Mouse (Mus musculus): ENCODE measurements at regions not wholly inside any gene's neighbourhood (a gene's known extent, or its start where the extent isn't known, plus 50 kb on each side); places are given as distances from the start of the nearest gene placed in this dataset.
"Not testable (repeated sequence)": the region's sequence is repeated elsewhere in the genome, so short reads cannot be mapped to it uniquely, and the experiment has no call there.

DNA sequence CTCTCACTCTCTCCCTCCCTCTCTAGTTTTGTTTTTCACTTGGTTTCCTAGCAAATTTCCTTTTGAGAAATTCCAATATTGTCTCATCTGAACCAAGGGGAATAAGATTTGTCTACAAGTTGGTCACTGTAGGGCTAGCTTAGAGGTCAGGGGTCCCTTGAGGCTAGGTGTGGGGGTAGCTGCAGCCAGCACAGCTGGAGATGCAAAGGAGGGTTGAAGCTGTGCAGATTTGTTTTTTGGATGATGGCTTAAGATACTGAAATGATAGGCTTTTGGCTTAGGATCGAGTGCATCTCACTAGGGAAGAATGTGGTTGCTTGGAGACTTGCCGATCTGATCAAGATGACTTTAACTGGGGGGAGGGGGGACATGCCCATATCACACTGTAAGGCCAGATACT is 88.3 kb upstream of the Tmem28 start:
- TF ChIP-seq POLR2A (IDR thresholded peaks at IDR 0.05; ENCODE audit: borderline replicate concordance, extremely low read depth, insufficient read depth, insufficient read length, poor library complexity, severe bottlenecking) (no peak), CTCF (IDR thresholded peaks at IDR 0.05; ENCODE audit: borderline replicate concordance, extremely low read depth, insufficient read depth, insufficient read length) (no peak)
- DNase-seq (ENCODE audit: low read depth) = no peak

DNA sequence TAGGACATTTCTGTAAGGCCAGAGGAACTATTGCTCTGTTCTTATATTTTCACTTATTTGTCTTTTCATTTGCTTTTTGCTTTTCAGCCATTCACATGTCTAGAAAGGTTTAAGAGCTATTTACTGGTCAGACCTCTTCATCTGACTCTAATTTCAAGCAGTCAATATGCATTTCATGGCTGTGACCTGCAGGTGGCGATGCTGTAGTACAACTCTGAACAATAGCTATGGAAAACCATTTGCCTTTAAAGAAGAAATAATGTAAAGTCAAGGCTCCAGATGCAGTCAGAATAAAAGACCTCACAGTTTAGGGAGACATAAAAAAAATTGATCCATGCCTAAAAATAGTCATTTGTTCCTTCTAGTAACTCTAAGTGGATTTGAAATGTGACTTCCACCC is 95.7 kb upstream of the Tmem28 start:
- DNase-seq (ENCODE audit: low read depth) = peak; percentile 59
- TF ChIP-seq POLR2A (IDR thresholded peaks at IDR 0.05; ENCODE audit: borderline replicate concordance, extremely low read depth, insufficient read depth, insufficient read length, poor library complexity, severe bottlenecking) (no peak), CTCF (IDR thresholded peaks at IDR 0.05; ENCODE audit: borderline replicate concordance, extremely low read depth, insufficient read depth, insufficient read length) (peak; percentile 44; the same call in 1 of the 2 replicates)

DNA sequence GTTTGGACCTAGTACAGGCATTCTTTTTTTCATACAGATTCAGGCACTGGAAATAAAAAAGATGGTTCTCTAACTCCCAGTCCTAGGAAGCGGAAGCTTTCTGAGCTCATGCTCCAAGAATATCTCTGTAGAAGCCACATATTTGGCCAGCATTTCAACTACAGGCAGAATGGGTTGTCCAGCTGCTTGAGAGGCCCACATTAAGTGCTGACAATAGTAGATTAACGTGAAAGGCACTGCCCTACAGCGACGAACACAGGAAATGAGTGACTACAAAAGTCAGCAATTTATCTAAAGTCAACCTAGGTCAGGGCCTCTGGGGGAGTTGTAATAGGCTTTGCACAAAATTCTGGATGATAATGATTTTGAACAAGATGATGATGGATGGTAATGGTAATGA is 125.5 kb upstream of the Tmem28 start:
- TF ChIP-seq CTCF (IDR thresholded peaks at IDR 0.05; ENCODE audit: borderline replicate concordance, extremely low read depth, insufficient read depth, insufficient read length) = no peak
- no peak for TF ChIP-seq POLR2A (IDR thresholded peaks at IDR 0.05; ENCODE audit: borderline replicate concordance, extremely low read depth, insufficient read depth, insufficient read length, poor library complexity, severe bottlenecking)
- no peak for DNase-seq (ENCODE audit: low read depth)

DNA sequence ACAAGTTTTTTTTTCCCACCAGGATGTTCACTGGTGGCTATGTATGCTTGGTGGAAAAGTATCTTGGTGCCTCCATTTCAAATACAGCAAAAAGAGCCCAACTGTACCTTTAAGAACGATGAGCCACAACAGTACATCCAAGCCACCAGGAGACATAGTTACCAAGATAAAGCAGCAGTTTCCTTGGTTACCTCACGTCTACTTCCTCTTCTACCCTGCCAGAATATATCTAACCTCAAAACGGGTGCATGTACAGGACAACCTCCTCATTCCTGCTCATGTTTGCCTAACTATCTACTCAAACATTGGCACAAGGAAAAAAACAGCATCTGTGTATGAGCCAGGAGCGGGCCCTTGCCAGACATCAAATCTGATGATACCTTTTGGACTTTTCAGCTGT is 129.8 kb upstream of the Tmem28 start:
- peak; percentile 0 for DNase-seq (ENCODE audit: low read depth)
- TF ChIP-seq POLR2A (IDR thresholded peaks at IDR 0.05; ENCODE audit: borderline replicate concordance, extremely low read depth, insufficient read depth, insufficient read length, poor library complexity, severe bottlenecking) = no peak
- TF ChIP-seq CTCF (IDR thresholded peaks at IDR 0.05; ENCODE audit: borderline replicate concordance, extremely low read depth, insufficient read depth, insufficient read length) = no peak

DNA sequence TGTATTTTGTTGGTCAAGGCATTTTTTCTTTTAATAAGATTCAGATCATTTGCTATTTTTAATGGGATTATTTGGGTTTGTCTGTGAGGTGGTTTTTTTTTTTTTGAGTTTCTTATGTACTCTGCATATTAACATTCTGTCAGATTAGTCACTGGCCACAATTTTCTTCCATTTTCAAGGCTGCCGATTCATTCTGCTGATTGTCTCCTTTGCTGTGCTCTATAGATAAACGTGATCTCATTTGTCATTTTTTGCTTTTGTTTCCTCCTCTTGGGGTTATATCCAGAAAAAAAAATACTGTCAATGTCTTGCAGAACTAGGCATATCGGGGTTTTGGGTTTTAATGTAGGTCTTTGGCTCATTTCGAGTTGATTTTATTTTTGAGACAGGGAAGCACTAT is 131.1 kb upstream of the Tmem28 start:
- DNase-seq (ENCODE audit: low read depth) = no peak
- TF ChIP-seq CTCF (IDR thresholded peaks at IDR 0.05; ENCODE audit: borderline replicate concordance, extremely low read depth, insufficient read depth, insufficient read length) (no peak), POLR2A (IDR thresholded peaks at IDR 0.05; ENCODE audit: borderline replicate concordance, extremely low read depth, insufficient read depth, insufficient read length, poor library complexity, severe bottlenecking) (no peak)

DNA sequence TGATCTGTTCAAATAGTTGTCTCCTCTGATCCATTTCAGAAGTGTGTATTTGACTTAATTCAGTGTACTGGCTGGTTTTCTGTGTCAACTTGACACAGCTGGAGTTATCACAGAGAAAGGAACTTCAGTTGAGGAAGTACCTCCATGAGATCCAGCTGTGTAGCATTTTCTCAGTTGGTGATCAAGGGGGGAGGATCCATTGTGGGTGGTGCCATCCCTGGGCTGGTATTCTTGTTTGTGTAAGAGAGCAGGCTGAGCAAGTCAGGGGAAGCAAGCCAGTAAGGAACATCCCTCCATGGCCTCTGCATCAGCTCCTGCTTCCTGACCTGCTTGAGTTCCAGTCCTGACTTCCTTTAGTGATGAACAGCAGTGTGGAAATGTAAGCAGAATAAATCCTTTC is 138.3 kb upstream of the Tmem28 start:
- not testable (repeated sequence) for DNase-seq (ENCODE audit: low read depth)

DNA sequence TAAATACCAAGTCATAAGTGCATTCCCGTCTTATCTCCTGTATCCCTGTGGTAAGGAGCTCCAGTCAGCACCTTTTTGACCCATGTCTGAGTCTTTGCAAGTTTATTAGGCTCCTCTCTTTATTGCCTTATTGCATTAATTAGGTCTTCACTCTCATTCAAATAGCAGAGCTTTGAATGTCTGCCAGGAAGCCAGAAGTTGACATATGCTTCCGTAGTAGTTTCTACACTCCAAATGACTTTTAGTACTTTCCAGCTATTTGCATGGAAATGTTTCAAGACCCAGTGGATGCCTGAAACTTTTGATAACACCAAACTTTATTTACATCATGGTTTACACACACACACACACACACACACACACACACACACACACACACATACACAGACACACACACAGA is 153.2 kb upstream of the Tmem28 start:
- TF ChIP-seq POLR2A (IDR thresholded peaks at IDR 0.05; ENCODE audit: borderline replicate concordance, extremely low read depth, insufficient read depth, insufficient read length, poor library complexity, severe bottlenecking) (no peak), CTCF (IDR thresholded peaks at IDR 0.05; ENCODE audit: borderline replicate concordance, extremely low read depth, insufficient read depth, insufficient read length) (no peak)
- no peak for DNase-seq (ENCODE audit: low read depth)

DNA sequence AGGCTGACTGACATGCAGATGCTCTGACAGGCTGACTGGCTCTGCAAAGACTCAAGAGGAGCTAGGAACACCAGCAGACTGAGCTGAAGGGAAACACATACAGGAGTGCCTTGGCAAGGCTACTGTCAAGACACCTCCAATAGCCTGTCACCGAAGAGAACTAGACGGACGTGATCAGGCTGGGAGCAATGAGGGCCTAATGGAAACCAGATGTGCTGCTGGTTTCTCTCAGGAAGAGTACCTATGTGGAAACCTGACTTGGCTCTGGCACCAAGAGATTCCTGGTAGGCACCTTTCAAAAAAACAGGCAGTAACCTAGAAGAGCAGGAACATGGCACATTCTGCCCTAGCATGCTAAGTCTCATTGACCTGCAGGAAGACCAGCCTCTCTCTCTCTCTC is 158.3 kb upstream of the Tmem28 start:
- TF ChIP-seq CTCF (IDR thresholded peaks at IDR 0.05; ENCODE audit: borderline replicate concordance, extremely low read depth, insufficient read depth, insufficient read length) = no peak
- no peak for TF ChIP-seq POLR2A (IDR thresholded peaks at IDR 0.05; ENCODE audit: borderline replicate concordance, extremely low read depth, insufficient read depth, insufficient read length, poor library complexity, severe bottlenecking)
- no peak for DNase-seq (ENCODE audit: low read depth)

DNA sequence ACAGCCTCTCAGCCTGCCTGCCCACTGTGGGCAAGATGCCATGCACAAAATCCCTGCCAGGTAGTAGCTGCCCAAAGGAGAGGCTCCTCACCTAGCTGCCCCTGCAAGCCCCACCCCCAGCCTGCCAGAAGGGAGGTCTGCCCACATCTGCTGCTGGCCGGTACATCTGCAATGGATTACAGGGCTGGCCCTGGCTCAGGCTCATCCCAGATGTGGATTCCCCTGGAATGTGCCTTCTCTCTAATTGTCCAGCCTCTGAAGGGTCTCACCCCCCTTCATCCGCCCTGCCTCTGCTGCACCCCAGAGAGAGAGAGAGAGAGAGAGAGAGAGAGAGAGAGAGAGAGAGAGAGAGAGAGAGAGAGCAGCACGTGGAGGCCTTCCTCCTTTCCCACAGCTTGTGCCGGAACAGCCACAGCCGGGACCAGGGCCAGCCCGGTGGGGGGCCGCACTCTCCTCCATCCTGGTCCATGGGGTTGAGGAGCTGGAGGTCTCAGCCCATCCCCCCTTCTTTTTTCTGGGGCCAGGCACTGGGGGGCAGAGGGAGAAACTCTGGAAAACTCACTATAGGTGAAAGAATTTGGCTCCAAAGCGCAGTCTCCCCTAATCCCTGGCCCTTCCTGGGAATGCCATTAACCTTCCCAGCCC is 161.2 kb upstream of the Tmem28 start:
- TF ChIP-seq CTCF (IDR thresholded peaks at IDR 0.05; ENCODE audit: borderline replicate concordance, extremely low read depth, insufficient read depth, insufficient read length) (no peak), POLR2A (IDR thresholded peaks at IDR 0.05; ENCODE audit: borderline replicate concordance, extremely low read depth, insufficient read depth, insufficient read length, poor library complexity, severe bottlenecking) (no peak)
- no peak for DNase-seq (ENCODE audit: low read depth)

DNA sequence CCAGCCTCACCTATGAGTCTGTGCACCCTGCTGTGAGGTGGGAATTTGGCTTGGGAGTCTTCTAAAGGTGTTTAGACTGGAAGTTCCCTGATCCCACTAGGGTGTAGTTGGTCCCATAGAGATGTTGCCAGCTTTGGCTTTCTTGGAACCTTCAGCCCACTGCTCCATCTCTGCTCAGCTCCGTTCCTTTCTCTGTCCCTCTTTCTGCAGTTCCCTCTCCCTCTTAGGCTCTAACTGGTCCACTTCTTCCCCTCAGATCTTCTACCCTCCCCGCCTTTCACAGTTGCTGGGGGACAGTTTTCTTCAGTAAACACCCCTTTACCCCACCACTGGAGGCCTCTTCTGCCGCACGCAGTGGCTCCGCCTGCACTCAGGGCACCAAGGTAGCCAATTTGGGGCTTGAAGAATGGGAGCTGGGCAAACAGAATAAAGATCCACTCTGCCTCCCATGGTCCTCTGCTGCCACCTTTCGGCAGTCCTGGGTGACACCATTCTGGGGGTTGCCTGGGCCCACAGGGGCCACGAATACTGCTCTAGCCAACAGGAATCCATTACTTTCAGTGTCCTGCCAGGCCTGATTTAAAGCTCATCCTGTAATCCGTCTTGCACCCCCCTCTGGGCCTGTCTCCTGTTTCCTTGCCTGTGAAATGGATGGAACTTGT is 162.9 kb upstream of the Tmem28 start:
- DNase-seq (ENCODE audit: low read depth) = peak; percentile 76

DNA sequence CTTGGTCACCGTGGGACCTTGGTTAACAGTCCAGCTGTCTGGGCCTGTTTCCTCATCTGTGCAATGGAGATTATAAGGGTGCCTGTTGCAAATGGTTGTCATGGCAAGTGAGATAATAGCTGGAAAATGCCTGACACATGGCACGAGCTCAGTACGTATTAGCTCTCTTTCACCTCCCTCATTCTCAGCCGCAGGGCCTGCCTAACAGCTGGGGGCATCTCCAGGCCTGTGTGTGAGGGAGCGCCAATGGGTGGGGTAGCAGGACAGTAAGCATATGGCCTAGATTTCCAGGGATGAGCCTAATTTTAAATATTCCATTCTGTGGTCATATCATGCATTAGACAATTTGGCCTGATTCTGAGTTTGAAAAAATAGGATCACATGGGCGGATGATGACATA is 163.8 kb upstream of the Tmem28 start:
- TF ChIP-seq CTCF (IDR thresholded peaks at IDR 0.05; ENCODE audit: borderline replicate concordance, extremely low read depth, insufficient read depth, insufficient read length) = no peak
- TF ChIP-seq POLR2A (IDR thresholded peaks at IDR 0.05; ENCODE audit: borderline replicate concordance, extremely low read depth, insufficient read depth, insufficient read length, poor library complexity, severe bottlenecking) = no peak
- no peak for DNase-seq (ENCODE audit: low read depth)

More for the DNA sequence above, 162.9 kb upstream of the Tmem28 start:
- TF ChIP-seq CTCF (IDR thresholded peaks at IDR 0.05; ENCODE audit: borderline replicate concordance, extremely low read depth, insufficient read depth, insufficient read length) (peak; percentile 87), POLR2A (IDR thresholded peaks at IDR 0.05; ENCODE audit: borderline replicate concordance, extremely low read depth, insufficient read depth, insufficient read length, poor library complexity, severe bottlenecking) (no peak)

DNA sequence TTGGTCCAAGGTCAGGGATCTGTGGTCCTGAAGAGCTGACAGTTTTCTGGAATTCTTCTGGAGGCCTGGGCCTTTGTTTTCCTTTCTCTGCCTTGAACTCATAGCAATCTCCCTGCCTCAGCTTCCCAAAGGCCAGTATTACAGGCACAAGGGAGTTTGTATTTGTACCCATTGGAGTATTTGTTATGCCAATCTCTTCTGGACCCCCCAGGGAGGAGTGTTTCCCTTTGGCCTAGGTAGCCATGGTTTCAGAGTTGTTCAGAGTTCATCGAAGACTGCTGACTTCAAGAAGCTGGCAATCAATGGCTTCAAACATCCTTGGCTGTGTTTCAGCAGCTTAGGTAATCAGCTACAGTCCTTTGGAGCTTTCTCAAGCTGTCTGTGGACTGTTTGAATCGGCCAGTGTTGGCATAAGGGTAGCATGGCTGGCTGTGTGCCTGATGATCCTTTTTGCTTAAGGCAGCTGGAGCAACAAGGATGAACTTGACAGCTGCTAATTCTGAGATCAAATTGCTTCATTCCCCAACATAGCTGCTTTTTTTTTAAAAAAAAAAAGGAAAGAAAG is 161.2 kb upstream of the Pja1 start:
- DNase-seq (ENCODE audit: low read depth) = peak; percentile 74
- no peak for TF ChIP-seq CTCF (IDR thresholded peaks at IDR 0.05; ENCODE audit: borderline replicate concordance, extremely low read depth, insufficient read depth, insufficient read length)
- no peak for TF ChIP-seq POLR2A (IDR thresholded peaks at IDR 0.05; ENCODE audit: borderline replicate concordance, extremely low read depth, insufficient read depth, insufficient read length, poor library complexity, severe bottlenecking)

All from brain, embryonic 14.5 days (tissue).